Mouse (Mus musculus) embryonic facial prominence, embryonic 13.5 days (tissue): Measurements from ENCODE around the gene 4930432K21Rik. TPM values are rescaled to one million over a fixed set of nuclear protein-coding genes. Genes with fewer than 3 reads are reported as not detected.

Experiments
- ATAC-seq: fragments of 200-750 bp; cut with Nextera tagmentation; 2 replicates; pipeline ENCODE4 v1.8.0; 2017; ENCODE audit warnings: low read depth; ENCODE audit not compliant: insufficient number of reproducible peaks, insufficient read depth, low FRiP score, low TSS enrichment
- H3K27ac ChIP-seq: fragments of 300-500 bp; sonication (generic); 2 replicates; pipeline ENCODE4 v1.5.1; 2015; ENCODE audit warnings: moderate library complexity, mild to moderate bottlenecking, inconsistent platforms
- H3K27me3 ChIP-seq: fragments of 300-500 bp; sonication (generic); 2 replicates; pipeline ENCODE4 v1.6.1; 2015; ENCODE audit warnings: mild to moderate bottlenecking, inconsistent platforms
- H3K36me3 ChIP-seq: fragments of 300-500 bp; sonication (generic); 2 replicates; pipeline ENCODE4 v1.6.1; 2015; ENCODE audit warnings: mild to moderate bottlenecking, inconsistent platforms
- H3K4me1 ChIP-seq: fragments of 300-500 bp; sonication (generic); 2 replicates; pipeline ENCODE4 v1.6.1; 2015; ENCODE audit warnings: inconsistent platforms
- H3K4me2 ChIP-seq: fragments of 300-500 bp; sonication (generic); 2 replicates; pipeline ENCODE4 v1.6.1; 2015; ENCODE audit warnings: moderate library complexity, mild to moderate bottlenecking, inconsistent platforms
- H3K4me3 ChIP-seq: fragments of 300-500 bp; sonication (generic); 2 replicates; pipeline ENCODE4 v1.5.1; 2015; ENCODE audit warnings: mild to moderate bottlenecking, inconsistent platforms
- H3K9ac ChIP-seq: fragments of 300-500 bp; sonication (generic); 2 replicates; pipeline ENCODE4 v1.6.1; 2015; ENCODE audit warnings: mild to moderate bottlenecking, inconsistent platforms
- H3K9me3 ChIP-seq: fragments of 300-500 bp; sonication (generic); 2 replicates; pipeline ENCODE4 v1.6.1; 2016; ENCODE audit warnings: inconsistent platforms
- WGBS: fragments of 180-500 bp; shearing (Covaris S2); methylation state at CpG from one replicate; pipeline ENCODE4 v1.1.7; 2015; ENCODE audit warnings: mixed read lengths; 5-methylcytosine and 5-hydroxymethylcytosine counted together
- polyA plus RNA-seq: library from polyadenylated mRNA; unstranded; fragments of >200 nt; fragmentation: Nextera tagmentation; extraction: Ambion mirVana; gene quantifications from 2 replicates; pipeline ENCODE4 v1.2.1, GENCODE M21; 2015

Gene 4930432K21Rik
- polyA plus RNA-seq, 1 experiment from 2014 or later, result 1.4 TPM

DNA sequence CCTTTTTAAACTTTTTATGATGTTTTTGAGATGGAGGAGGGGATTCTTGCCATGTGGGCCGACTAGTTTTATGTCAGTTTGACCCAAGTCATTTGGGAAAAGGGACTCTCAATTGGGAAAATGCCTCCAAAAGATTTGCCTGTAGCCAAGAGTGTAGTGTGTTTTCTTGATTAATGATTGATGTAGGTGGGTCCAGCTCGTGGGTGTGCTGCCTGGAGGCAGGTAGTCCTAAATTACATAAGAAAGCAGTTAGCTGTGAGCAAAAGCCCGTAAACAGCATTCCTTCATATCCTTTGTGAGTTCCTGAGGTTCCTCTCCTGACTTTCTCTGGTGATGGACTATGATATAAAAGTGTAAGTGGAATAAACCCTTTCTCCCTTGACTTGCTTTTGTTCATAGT is 1.4 kb downstream of the 4930432K21Rik start:
- 62% methylated on average over 3 of the region's 3 CpGs for whole genome bisulfite sequencing
- no peak for ATAC-seq
- H3K27ac ChIP-seq, result no peak overlapping the region

DNA sequence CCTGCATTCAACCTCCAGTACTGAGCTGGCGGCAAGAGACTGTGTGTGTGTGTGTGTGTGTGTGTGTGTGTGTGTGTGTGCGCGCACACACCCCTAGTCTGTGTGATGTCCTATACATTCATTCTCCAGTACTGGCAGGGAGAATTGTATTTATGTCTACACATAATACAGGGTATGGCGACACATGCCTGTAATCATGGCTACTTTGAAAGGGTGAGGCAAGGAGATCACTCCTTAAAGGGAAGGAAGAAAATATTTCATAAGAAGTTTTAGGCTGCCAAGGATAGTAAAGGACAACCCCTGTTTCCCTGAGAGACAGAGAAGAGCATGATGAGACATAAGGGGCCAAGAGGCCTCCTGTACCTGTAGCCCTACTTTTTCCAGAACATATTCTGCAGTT is 9.8 kb downstream of the 4930432K21Rik start:
- no peaks in the 10 kb centered on the region for H3K9me3 ChIP-seq
- no peak overlapping the region for H3K4me2 ChIP-seq
- H3K36me3 ChIP-seq, result peaks cover 38% of the 10 kb centered on the region
- H3K4me3 ChIP-seq, result no peak overlapping the region
- WGBS, result 87% methylated on average over 4 of the region's 4 CpGs
- no peak overlapping the region for H3K9ac ChIP-seq
- H3K4me1 ChIP-seq, result no peaks in the 10 kb centered on the region
- no peak overlapping the region for H3K27ac ChIP-seq
- no peaks in the 10 kb centered on the region for H3K27me3 ChIP-seq
- ATAC-seq, result no peak

More for the DNA sequence above, 1.4 kb downstream of the 4930432K21Rik start:
- peaks cover 24% of the 10 kb centered on the region for H3K36me3 ChIP-seq
- H3K9ac ChIP-seq, result no peak overlapping the region
- H3K4me2 ChIP-seq, result no peak overlapping the region
- H3K27me3 ChIP-seq, result no peaks in the 10 kb centered on the region
- peaks cover 23% of the 10 kb centered on the region for H3K4me1 ChIP-seq
- H3K4me3 ChIP-seq, result no peak overlapping the region
- no peaks in the 10 kb centered on the region for H3K9me3 ChIP-seq

DNA sequence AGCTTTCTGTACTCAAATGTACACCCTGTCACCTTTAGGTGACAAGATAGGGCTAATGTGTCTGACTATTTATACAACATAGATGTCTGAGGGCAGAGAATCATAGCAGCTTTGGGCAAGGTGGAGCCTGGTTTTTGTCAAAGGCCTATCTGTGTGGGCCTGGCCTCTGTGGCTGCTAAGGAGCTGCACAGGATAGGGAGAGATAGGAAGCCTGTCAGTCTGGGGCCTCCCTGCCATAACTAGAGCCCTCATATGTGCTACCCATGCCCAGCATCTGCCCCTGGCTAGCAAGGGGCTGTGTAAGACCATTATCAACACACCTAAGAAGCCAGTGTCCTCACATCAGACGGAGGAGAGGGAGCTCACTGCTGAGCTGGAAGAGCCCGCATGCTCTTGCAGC is 19.9 kb downstream of the 4930432K21Rik start:
- Histone ChIP-seq H3K4me1 (no peaks in the 10 kb centered on the region), H3K4me2 (no peak overlapping the region), H3K36me3 (peaks cover 36% of the 10 kb centered on the region), H3K27ac (no peak overlapping the region), H3K27me3 (no peaks in the 10 kb centered on the region), H3K9ac (no peak overlapping the region), H3K4me3 (no peak overlapping the region), H3K9me3 (no peaks in the 10 kb centered on the region)
- ATAC-seq, result no peak
- WGBS, result 94% methylated on average over 2 of the region's 2 CpGs

DNA sequence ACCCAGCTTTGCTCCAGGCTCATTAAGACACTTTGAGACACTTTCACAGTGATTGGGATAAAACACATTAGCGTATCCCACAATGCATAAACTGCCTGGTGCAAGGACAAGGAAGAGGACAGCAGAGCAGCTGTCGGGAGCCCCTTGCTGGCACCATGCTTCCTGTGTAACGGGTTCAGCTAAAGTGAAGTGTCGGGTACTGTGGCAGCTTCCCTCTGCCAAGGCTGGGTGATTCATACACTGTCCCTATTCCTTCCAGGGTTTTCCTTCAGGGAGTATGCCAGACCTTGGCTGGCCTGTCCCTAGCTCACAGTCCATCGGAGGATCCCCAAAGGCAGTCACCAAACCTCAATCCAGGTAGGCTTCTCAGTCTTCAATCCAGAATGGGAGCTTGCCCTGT is 22.3 kb downstream of the 4930432K21Rik start:
- H3K27me3 ChIP-seq, result no peaks in the 10 kb centered on the region
- H3K36me3 ChIP-seq, result peaks cover 54% of the 10 kb centered on the region
- ATAC-seq, result no peak
- no peaks in the 10 kb centered on the region for H3K4me1 ChIP-seq
- no peak overlapping the region for H3K4me3 ChIP-seq
- no peaks in the 10 kb centered on the region for H3K9me3 ChIP-seq
- no peak overlapping the region for H3K9ac ChIP-seq
- H3K27ac ChIP-seq, result no peak overlapping the region
- WGBS, result 93% methylated on average over 5 of the region's 5 CpGs
- no peak overlapping the region for H3K4me2 ChIP-seq

DNA sequence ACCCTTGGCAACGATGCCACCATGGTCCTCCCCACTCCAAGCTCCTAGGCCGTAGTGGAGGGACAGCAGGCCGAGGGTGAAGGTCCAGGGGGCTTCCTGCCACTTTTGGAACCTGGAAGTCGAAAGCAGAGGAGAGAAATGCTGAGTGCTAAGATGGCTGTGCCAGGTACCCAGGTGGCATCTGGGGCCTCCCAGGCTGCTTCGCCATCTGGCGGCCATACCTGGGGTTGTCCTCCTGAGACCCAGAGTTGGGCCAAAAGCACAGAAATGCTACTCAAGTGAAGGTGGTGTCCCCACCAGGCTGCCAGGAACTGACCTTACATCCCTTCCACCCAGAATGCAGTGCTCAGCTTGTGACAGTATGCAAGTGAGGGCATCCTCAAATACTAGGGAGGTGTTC is 26.0 kb downstream of the 4930432K21Rik start:
- H3K4me2 ChIP-seq, result no peak overlapping the region
- 0 out of 2 replicates have a peak overlapping the region, but pooled peaks have one; percentile 1 for H3K9ac ChIP-seq
- no peak overlapping the region for H3K4me3 ChIP-seq
- H3K9me3 ChIP-seq, result no peaks in the 10 kb centered on the region
- H3K27ac ChIP-seq, result no peak overlapping the region
- peaks cover 15% of the 10 kb centered on the region for H3K4me1 ChIP-seq
- H3K27me3 ChIP-seq, result no peaks in the 10 kb centered on the region
- 89% methylated on average over 6 of the region's 6 CpGs for WGBS
- ATAC-seq, result no peak
- H3K36me3 ChIP-seq, result peaks cover 82% of the 10 kb centered on the region

DNA sequence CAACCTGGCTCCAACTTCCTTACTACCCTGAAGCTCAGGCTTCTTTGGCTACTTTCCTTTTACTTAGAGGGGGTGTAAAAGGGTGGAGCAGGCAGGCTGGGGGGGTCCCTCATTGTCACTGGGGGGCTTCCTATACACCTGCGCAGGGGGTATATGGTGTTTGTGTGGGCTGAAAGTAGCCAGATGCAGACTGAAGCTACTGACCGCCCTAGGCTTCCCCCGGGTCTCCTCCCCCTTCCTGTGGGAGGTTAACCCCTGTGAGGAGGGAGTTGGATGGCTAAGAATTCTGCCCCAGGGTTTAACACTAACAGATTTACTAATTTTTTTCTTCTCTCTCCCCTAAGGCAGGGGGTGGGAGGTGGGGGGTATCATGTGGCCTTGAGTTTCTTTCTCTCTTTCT is 28.7 kb downstream of the 4930432K21Rik start:
- Histone ChIP-seq H3K9me3 (no peaks in the 10 kb centered on the region), H3K4me3 (no peak overlapping the region), H3K4me1 (peaks cover 42% of the 10 kb centered on the region), H3K9ac (no peak overlapping the region), H3K27me3 (no peaks in the 10 kb centered on the region), H3K36me3 (peaks cover 63% of the 10 kb centered on the region), H3K4me2 (no peak overlapping the region), H3K27ac (no peak overlapping the region)
- 28% methylated on average over 3 of the region's 3 CpGs for WGBS
- ATAC-seq, result no peak

DNA sequence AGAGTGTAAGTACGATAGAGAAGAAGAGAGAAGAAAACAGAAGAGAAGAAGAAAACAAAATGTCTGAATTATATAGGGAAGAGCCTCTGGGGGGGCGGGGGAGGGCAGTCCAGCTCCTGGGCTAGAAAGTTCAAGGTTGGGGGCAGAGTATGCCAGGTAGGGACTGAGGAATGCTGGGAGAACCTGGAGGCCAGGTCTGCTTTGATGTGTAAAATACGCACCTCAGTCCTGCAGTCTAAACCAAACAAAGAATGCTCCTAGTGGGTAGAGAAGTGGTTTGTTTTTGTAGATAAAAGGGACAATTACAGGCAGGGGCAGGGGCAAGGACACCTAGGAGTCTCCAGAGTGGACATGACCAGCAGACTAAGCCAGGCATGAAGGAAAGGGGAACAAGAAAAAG is 29.6 kb downstream of the 4930432K21Rik start:
- peaks cover 51% of the 10 kb centered on the region for H3K4me1 ChIP-seq
- no peak overlapping the region for H3K4me3 ChIP-seq
- no peak overlapping the region for H3K27ac ChIP-seq
- 86% methylated on average over 3 of the region's 3 CpGs for WGBS
- no peaks in the 10 kb centered on the region for H3K27me3 ChIP-seq
- H3K9ac ChIP-seq, result no peak overlapping the region
- peaks cover 54% of the 10 kb centered on the region for H3K36me3 ChIP-seq
- H3K9me3 ChIP-seq, result no peaks in the 10 kb centered on the region
- ATAC-seq, result no peak
- H3K4me2 ChIP-seq, result no peak overlapping the region

- H3K27ac ChIP-seq, result no peak overlapping the region
- WGBS, result 72% methylated on average over 8 of the region's 8 CpGs
- H3K4me3 ChIP-seq, result no peak overlapping the region
- ATAC-seq, result no peak
- no peak overlapping the region for H3K4me2 ChIP-seq
- H3K27me3 ChIP-seq, result no peaks in the 10 kb centered on the region
- H3K9ac ChIP-seq, result no peak overlapping the region
- H3K9me3 ChIP-seq, result no peaks in the 10 kb centered on the region
- peaks cover 43% of the 10 kb centered on the region for H3K36me3 ChIP-seq
- peaks cover 59% of the 10 kb centered on the region for H3K4me1 ChIP-seq
Measured at GRCm38 (mm10) chr8:84178592-84178991, 30.8 kb downstream of the 4930432K21Rik start.

DNA sequence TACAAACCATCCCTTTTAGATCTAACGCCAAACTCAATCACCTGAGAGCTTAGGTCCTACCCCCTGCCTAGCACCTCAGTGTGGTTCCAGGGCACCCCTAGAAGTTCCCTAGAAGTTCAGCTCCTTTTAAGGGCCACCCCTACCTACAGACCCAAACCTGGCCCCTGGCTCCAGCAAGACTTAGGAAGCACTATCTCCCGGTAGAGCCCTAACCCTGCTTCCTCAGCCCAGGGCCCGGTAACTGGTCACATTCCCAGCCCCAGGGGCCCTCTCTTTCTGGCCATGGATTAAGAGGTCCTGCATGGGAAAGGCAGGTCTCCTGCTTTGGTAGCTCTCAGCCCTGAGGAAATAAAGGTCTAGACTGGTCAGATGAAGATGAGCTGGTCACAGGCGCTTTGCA is 32.1 kb downstream of the 4930432K21Rik start:
- WGBS, result 11% methylated on average over 4 of the region's 4 CpGs
- peaks cover 70% of the 10 kb centered on the region for H3K4me1 ChIP-seq
- H3K36me3 ChIP-seq, result peaks cover 29% of the 10 kb centered on the region

DNA sequence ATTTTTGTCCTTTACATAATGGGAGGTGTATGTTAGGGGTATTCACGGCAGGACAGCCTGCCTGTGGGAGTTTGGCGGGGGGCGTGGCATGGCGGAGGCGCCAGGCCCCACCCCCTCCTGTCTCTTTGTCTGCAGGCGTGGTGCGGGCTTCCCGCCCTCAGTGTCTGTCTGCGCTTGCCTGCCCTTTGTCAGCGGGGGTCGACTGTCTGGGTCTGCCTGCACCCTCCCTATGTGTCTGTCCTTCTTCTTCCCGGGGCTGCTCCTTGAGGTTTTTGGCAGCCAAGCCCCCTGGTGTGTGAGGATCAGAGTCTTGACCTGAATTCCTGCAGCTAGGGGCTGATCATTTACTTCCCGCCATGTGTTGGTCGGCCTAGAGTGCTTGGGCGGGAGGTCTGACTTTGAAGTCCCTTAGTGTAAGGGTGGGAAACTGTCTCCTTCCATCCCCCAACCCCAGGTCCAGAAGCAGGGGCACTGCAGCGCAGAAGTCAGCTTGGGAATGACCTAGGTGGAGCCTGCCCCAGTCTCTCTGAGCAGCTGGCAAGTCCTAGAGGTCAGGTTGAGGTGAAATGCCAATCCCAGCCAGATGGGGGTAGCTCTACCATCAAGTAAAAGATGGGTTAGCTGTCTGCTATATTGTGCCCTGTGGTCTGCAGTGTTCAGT is 32.8 kb downstream of the 4930432K21Rik start:
- H3K36me3 ChIP-seq, result peaks cover 23% of the 10 kb centered on the region
- H3K9ac ChIP-seq, result peak overlapping the region; percentile 69
- no peaks in the 10 kb centered on the region for H3K27me3 ChIP-seq
- H3K4me1 ChIP-seq, result peaks cover 72% of the 10 kb centered on the region
- H3K4me2 ChIP-seq, result peak overlapping the region; percentile 64
- H3K27ac ChIP-seq, result peak overlapping the region; percentile 88
- 1% methylated on average over 16 of the region's 16 CpGs for WGBS
- H3K4me3 ChIP-seq, result peak overlapping the region; percentile 29
- peak; percentile 68 for ATAC-seq
- no peaks in the 10 kb centered on the region for H3K9me3 ChIP-seq

More for the DNA sequence above, 32.1 kb downstream of the 4930432K21Rik start:
- H3K9me3 ChIP-seq, result no peaks in the 10 kb centered on the region
- H3K4me3 ChIP-seq, result peak overlapping the region; percentile 29
- peak overlapping the region; percentile 69 for H3K9ac ChIP-seq
- no peak for ATAC-seq
- H3K27ac ChIP-seq, result peak overlapping the region; percentile 88
- no peaks in the 10 kb centered on the region for H3K27me3 ChIP-seq
- peak overlapping the region; percentile 64 for H3K4me2 ChIP-seq

DNA sequence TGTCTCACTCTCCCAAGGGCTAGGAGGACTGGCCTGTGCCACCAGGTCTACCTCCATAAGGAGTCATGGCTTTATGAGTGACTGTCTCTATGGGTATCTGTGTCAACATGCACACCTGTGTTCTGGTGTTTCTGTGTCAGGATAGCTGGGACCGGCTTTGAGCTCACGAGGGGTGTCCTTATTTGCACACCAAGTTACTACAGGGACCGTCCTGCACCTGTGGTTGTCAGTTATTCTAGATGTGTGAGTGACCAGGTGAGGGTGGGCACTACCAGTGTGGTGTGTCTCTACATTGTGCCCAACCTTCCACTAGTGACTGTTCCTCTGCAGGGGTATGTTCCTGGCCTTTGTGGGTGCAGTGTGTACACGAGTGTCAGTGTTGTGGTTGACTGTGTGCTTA is 35.0 kb downstream of the 4930432K21Rik start:
- Histone ChIP-seq H3K4me2 (peak overlapping the region; percentile 81), H3K9me3 (no peaks in the 10 kb centered on the region), H3K36me3 (peaks cover 10% of the 10 kb centered on the region), H3K27me3 (no peaks in the 10 kb centered on the region; the same call in 1 of the 2 replicates), H3K9ac (peak overlapping the region; percentile 98), H3K27ac (peak overlapping the region; percentile 95), H3K4me1 (peaks cover 72% of the 10 kb centered on the region), H3K4me3 (peak overlapping the region; percentile 77)
- ATAC-seq, result no peak
- 43% methylated on average over 4 of the region's 4 CpGs for WGBS

DNA sequence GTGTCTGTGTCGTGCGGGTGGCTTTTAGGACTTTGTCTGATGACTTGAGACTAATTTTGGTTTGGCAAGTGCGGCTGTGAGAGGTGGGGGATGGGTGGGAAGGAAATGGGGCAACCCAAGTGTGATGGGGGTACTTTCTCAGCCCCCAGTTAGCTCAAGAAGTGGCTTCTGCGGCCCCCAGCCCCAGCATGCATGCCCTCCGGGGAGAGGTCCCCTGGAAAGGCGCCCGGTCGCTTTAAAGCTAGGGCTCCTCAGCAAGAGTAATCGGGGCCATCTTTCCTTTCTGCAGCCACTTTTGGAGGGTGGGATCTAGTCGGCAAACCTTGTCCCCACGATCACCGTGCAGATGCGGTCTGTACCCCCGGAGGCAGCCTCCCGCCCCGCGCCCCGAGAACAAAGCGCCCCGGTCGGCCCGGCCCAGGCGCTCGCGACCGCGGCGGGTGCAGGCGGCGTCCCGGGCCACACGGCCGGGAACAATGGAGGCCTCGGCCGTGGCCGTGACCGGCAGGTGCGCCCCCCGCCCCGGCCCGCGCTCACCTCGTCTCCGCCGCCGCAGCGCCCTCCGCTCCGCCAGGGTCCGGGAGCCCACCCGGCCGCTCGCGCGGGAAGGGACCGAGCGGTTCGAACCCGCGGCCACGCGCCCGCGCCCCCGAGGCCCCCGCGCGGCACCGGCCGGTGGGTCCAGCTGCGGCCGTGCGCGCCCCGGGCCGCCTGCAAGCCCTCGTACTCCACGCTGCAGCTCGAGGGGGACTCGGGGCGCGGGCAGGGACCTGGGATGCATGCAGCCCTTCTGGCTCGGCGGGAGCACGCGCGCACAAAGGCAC is 35.6 kb downstream of the 4930432K21Rik start:
- Histone ChIP-seq H3K27me3 (no peaks in the 10 kb centered on the region; the same call in 1 of the 2 replicates), H3K4me3 (peak overlapping the region; percentile 77), H3K9ac (peak overlapping the region; percentile 98), H3K4me1 (peaks cover 68% of the 10 kb centered on the region), H3K36me3 (peaks cover 4% of the 10 kb centered on the region), H3K9me3 (no peaks in the 10 kb centered on the region), H3K4me2 (peak overlapping the region; percentile 81), H3K27ac (peak overlapping the region; percentile 95)
- 1% methylated on average over 85 of the region's 87 CpGs for WGBS
- ATAC-seq, result 0 out of 2 replicates have a peak, but pooled peaks have one; percentile 38
